Mouse (Mus musculus) layer of hippocampus, postnatal 25 days (tissue): ENCODE data around the gene Ptpn21. TPM values are rescaled to one million over a fixed set of nuclear protein-coding genes. Genes with fewer than 3 reads are reported as not detected.

Experiments
- DNase-seq, 2 experiments: peaks; one replicate each; pipeline ENCODE4 v3.0.0; 2022; ENCODE audit warnings: mixed read lengths in 2 of 2, low spot score in 1 of 2; ENCODE audit errors: extremely low spot score in 1 of 2
- total RNA-seq, 2 experiments: library from RNA; stranded (reverse); gene quantifications; 2 replicates each; pipeline ENCODE4 v1.2.3; 2021

Gene Ptpn21
- total RNA-seq, result 1 to 10 TPM; 7.8 to 7.9 TPM

- DNase-seq, result no peak
Observed at GRCm38 (mm10) chr12:98736951-98737800, at the start of gene Ptpn21. TSS of gene Ptpn21 (minus strand) at chr12:98737405.

DNA sequence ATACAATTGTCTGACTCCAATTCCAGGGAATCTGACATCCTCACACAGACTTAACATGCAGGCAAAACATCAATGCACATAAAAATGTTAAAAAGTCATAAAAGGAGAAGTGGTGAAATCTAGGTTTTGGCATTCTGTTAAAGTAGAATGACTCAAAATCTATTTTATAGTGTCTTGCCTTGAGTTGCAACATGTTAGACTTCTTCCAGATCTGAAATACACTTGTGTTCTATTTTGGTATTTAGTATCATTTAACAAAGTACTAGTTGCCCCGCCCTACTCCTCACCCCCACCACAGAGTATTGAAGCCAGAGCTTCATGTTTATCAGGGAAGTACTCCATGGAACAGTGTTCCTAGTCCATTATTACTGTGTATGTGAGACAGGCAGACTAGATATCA, 47.0 kb upstream of the Ptpn21 start:
- no peak for DNase-seq

DNA sequence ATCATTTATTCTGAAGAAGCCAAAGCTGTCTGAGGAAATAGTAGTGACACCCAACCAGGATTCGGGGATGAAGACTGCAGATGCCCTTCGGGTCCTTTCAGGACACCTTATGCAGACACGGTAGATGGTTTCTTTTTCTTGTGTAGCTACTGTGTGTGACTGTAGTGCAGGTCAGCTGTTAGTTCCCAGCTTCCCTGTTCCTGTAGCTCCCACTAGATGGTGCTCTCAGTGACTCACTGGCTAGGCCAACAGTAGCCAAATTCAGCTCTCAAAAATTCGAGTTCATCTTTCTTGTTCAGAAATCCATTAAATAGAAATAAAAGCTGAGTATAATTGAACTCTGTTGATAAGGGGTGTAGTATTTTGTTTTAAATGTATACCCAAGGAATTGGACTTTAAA, 41.9 kb upstream of the Ptpn21 start:
- no peak for DNase-seq

DNA sequence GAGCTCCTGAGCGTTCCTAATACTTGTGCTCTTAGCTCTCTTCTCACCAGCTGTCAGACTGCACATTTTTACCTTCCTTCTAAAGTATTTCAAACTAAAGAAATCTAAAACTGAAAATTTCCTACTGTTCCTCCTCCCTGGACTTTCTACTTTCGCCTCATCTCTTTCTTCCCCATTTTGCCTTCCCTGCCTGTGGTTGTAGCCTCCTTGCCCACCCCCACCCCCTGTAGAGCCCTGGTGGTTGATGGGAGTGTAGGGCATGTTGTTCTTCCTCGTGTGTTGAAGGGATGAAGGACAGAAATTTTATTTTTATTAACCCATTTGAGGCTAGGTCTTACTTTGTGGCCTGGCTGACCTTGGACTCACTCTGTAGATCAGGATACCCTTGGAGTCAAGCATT, 40.3 kb upstream of the Ptpn21 start:
- DNase-seq, result no peak

- DNase-seq, result no peak
Observed at GRCm38 (mm10) chr12:98766241-98766640, 29.0 kb upstream of the Ptpn21 start.

- no peak for DNase-seq
Observed at GRCm38 (mm10) chr12:98759700-98760099, 22.5 kb upstream of the Ptpn21 start.

- no peak for DNase-seq
Observed at GRCm38 (mm10) chr12:98757636-98758035, 20.4 kb upstream of the Ptpn21 start.

DNA sequence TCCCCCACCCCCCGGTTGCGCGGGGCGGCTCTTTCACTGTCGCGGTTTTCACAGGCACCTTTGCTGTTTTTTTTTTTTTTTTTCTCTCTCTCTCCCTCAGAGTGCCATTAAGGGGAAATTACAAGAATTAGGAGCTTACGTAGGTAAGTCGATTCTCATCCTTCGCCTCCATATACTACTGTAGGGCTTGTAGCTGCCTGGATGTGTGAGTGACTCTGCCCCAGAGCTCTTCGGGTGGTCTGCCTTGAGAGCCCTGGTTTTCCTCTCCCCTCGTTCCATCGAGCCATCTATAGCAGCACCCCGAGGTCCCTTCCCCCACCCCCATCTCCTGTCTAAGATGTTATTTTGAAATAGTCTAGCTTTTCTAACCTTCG, 10.2 kb upstream of the Ptpn21 start:
- DNase-seq, result no peak

- peak; percentile 86 to 90 for DNase-seq
Observed at GRCm38 (mm10) chr12:98746746-98747379, 9.7 kb upstream of the Ptpn21 start, which contains the start of gene Zc3h14. TSS of gene Zc3h14 (plus strand) at chr12:98746964.

DNA sequence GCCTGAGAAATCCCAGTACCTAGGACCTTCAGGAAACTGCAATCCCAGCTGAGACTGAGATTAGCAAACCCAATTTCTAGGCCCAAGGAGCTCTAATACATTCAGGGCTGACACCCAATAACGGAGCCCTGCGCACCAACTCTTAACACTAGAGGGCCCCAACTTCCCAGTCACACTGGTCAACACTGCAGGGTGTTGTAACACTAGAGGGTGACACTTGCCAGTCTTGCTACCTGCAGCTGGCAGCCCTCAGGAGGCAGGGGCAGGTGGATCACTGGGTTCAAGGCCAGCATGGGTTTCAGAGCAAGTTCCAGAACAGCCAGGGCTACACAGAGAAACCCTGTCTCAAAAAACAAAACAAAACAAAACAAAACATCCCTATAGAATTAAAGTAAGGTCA, 8.9 kb upstream of the Ptpn21 start:
- no peak for DNase-seq

GRCm38 (mm10) chr12:98745626-98746025, 8.4 kb upstream of the Ptpn21 start:
- no peak for DNase-seq

DNA sequence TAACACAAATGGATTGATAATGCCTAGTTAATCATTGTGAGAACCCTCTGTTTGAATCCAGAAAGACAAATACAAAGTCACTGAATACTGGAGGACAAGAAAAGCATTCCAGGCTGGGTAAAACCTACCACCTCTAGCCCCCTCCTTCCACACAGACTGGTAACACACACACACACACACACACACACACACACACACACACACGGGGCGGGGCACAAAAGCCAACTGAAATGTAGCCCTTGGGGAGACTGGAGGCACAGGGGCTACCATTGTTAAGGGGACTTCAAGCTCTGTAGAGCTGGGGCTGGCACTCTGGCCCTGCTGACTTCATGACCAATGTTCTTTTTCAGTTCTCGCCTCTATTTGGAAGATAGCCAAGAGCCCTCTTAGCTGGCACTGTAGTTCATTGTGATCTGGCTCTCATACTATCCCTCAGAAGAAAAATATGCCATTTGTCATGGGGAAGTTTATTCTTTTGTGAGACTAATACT, 3.9 kb upstream of the Ptpn21 start:
- no peak for DNase-seq

- DNase-seq, result no peak
Observed at GRCm38 (mm10) chr12:98737801-98738350, 671 bp upstream of the Ptpn21 start.

- no peak for DNase-seq
Observed at GRCm38 (mm10) chr12:98734880-98735801, 2.1 kb downstream of the Ptpn21 start.

GRCm38 (mm10) chr12:98734246-98734879, 2.8 kb downstream of the Ptpn21 start:
- peak; percentile 86 to 87 for DNase-seq

GRCm38 (mm10) chr12:98733776-98734175, 3.4 kb downstream of the Ptpn21 start:
- no peak for DNase-seq

DNA sequence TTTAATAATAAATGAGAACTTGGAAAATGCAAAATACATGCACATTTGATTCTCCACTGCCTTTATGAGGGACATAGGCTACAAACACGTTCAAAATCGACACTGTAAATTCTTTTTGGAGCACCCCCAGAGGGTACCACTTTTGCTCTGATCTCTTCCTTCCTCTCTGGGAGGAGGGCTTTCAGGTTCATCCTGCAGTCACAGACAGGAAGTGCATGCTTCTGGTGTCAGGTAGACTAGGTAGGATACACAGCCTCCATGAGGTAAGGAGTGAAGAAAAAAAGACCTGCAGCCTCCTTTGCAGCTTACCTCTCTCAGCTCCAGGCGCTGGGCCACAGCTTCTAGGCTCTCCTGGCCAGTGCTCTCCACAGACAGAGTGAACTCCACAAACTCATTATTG, 4.0 kb downstream of the Ptpn21 start:
- no peak for DNase-seq

- DNase-seq, result no peak
Observed at GRCm38 (mm10) chr12:98730682-98731081, 6.5 kb downstream of the Ptpn21 start.

DNA sequence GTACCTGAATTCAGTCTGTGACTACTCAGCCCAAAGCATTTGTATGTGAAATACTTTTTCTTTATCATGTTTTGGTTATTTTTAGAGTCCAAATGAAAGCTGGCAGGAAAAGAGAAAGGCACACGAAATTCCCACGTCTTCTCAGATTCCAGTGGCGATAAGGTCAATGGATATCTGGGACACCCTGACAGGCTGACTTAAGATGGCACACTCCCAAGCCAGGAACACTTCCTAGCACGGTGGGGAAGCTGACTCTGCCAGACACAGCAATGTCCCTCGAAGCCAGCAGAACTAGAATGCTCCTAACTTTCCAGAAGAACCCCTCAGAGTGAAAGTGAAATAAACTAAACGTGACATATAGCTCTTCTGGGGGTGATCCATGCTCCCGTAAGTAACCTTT, 10.0 kb downstream of the Ptpn21 start:
- no peak for DNase-seq

GRCm38 (mm10) chr12:98726078-98726477, 11.1 kb downstream of the Ptpn21 start:
- DNase-seq, result no peak
